18 mouse cellular contexts compared by ENCODE assay signal in genomic region chr6:120510425-120510824, GRCm38 (mm10). TPM values are rescaled to one million over a fixed set of nuclear protein-coding genes. Genes with fewer than 3 reads are reported as not detected.
DNase-seq lines count a peak whose midpoint lies in the region; ATAC-seq and TF ChIP-seq lines count a peak whose summit lies in the region.
"Had no signal": no experiment of that assay in that cellular context is flagged by ENCODE, and none has a peak within 500 bp of the region (broad histone marks: within the 10 kb centered on the region; RNA-seq: fewer than 3 reads in every experiment).

No protein-coding gene starts in this region.

- H3K4me3 ChIP-seq in liver, embryonic 14.5 days (ENCODE audit: insufficient read depth in 1 of 2, low read depth in 2 of 2, low read length in 2 of 2), result no peak overlapping the region
- no peak overlapping the region for H3K4me3 ChIP-seq in limb, embryonic 10.5 days
- H3K4me3 ChIP-seq: embryonic facial prominence, embryonic 15.5 days; forebrain, embryonic 12.5 days; heart, embryonic 10.5 days had no signal

- peak; percentile 43; the same call in 1 of the 2 replicates for ATAC-seq in liver, embryonic 14.5 days (ENCODE audit: insufficient read depth)

- 61% methylated on average over 8 of the region's 8 CpGs for WGBS in liver, embryonic 14.5 days (ENCODE audit: insufficient replicate concordance)
- 82% methylated on average over 8 of the region's 8 CpGs for WGBS in limb, embryonic 10.5 days

- TF ChIP-seq EP300 in liver, embryonic 14.5 days (IDR thresholded peaks at IDR 0.05; ENCODE audit: low read depth), result no peak

- H3K4me2 ChIP-seq in liver, embryonic 14.5 days (ENCODE audit: low read depth), result no peak overlapping the region
- H3K4me2 ChIP-seq: embryonic facial prominence, embryonic 15.5 days; forebrain, embryonic 12.5 days had no signal

- H3K4me1 ChIP-seq in liver, embryonic 14.5 days (replicated peaks; ENCODE audit: control insufficient read depth in 2 of 2, insufficient read depth in 2 of 2, low read length in 1 of 2), result peaks cover 0 to 12% of the 10 kb centered on the region in 2 experiments; a peak in 3 of 4 replicates
- no peaks in the 10 kb centered on the region for H3K4me1 ChIP-seq in limb, embryonic 10.5 days
- H3K4me1 ChIP-seq: embryonic facial prominence, embryonic 15.5 days; forebrain, embryonic 12.5 days had no signal

- no peaks in the 10 kb centered on the region for H3K27me3 ChIP-seq in liver, embryonic 14.5 days (ENCODE audit: control insufficient read depth, insufficient read depth, low read length)
- no peaks in the 10 kb centered on the region for H3K27me3 ChIP-seq in limb, embryonic 10.5 days (ENCODE audit: low read depth, poor library complexity, severe bottlenecking)
- H3K27me3 ChIP-seq: embryonic facial prominence, embryonic 15.5 days; forebrain, embryonic 12.5 days had no signal

- no peaks in the 10 kb centered on the region for H3K9me3 ChIP-seq in liver, embryonic 14.5 days (ENCODE audit: control insufficient read depth, low read length)
- H3K9me3 ChIP-seq in limb, embryonic 10.5 days (replicated peaks), result no peaks in the 10 kb centered on the region
- H3K9me3 ChIP-seq: embryonic facial prominence, embryonic 15.5 days; forebrain, embryonic 12.5 days; heart, embryonic 10.5 days had no signal

- TF ChIP-seq CTCF in liver, embryonic 14.5 days (IDR thresholded peaks at IDR 0.05; ENCODE audit: low read depth), result no peak

- DNase-seq in layer of hippocampus, adult 11-12 months (ENCODE audit: low spot score), result peak; percentile 56
- no peak for DNase-seq in layer of hippocampus, postnatal 14 days (ENCODE audit: low spot score in 2 of 2)
- DNase-seq in right cerebral cortex, adult 2 months (ENCODE audit: low spot score in 2 of 2), result peak; percentile 83 to 86
- DNase-seq in right cerebral cortex, postnatal 10 days (ENCODE audit: low spot score in 2 of 2), result no peak
- DNase-seq in liver, embryonic 14.5 days (ENCODE audit: low read depth in 3 of 3, low spot score in 3 of 3), result no peak
- DNase-seq in limb, embryonic 10.5 days (ENCODE audit: low spot score), result no peak
- DNase-seq in spleen, postnatal 14 days (ENCODE audit: low spot score in 2 of 2), result no peak
- no peak for DNase-seq in cerebellum, postnatal 4 days (ENCODE audit: low spot score in 2 of 2)
- DNase-seq: adrenal gland, postnatal 14 days; cerebellum, postnatal 14 days; gastrocnemius, postnatal 14 days; heart, postnatal 4 days; lung, adult 2 months had no signal

- H3K27ac ChIP-seq in liver, embryonic 14.5 days, result no peak overlapping the region
- H3K27ac ChIP-seq in limb, embryonic 10.5 days, result no peak overlapping the region
- H3K27ac ChIP-seq: embryonic facial prominence, embryonic 15.5 days; forebrain, embryonic 12.5 days; heart, embryonic 10.5 days; macrophage had no signal

- H3K9ac ChIP-seq in liver, embryonic 14.5 days (replicated peaks), result no peak overlapping the region
- H3K9ac ChIP-seq: embryonic facial prominence, embryonic 15.5 days; forebrain, embryonic 12.5 days had no signal

- no peaks in the 10 kb centered on the region; the same call in 1 of the 2 replicates for H3K36me3 ChIP-seq in liver, embryonic 14.5 days (replicated peaks; ENCODE audit: control insufficient read depth, insufficient read depth, low read depth)
- H3K36me3 ChIP-seq in limb, embryonic 10.5 days, result peaks cover 74% of the 10 kb centered on the region

RNA-seq across cellular contexts. Expression of gene Tmem121b, which starts 16.8 kb away (rescaled TPM):
- 10 to 100 TPM; 41.3 to 42.2 TPM for total RNA-seq in layer of hippocampus, postnatal 14 days (2021)
- polyA plus RNA-seq in liver, embryonic 14.5 days (2012; rRNA removed), result 0.01 and 0.04 TPM in 2 replicates
- polyA plus RNA-seq in liver, embryonic 14.5 days (2014; fragmentation: Nextera tagmentation; extraction: Ambion mirVana), result 0.04 TPM in 1 of 2 replicates, not detected in the other
- polyA plus RNA-seq in limb, embryonic 10.5 days (2016; fragmentation: Nextera tagmentation; extraction: Ambion mirVana), result 0.10 and 0.18 TPM in 2 replicates
- total RNA-seq: neutrophil, adult 5-6 weeks had no signal
- polyA plus RNA-seq: macrophage had no signal

RNA-seq across cellular contexts. Expression of gene Hdhd5, which starts 20.7 kb away (rescaled TPM):
- 10 to 100 TPM; 34.2 to 38.1 TPM for total RNA-seq in layer of hippocampus, postnatal 14 days (2021)
- polyA plus RNA-seq in liver, embryonic 14.5 days (2012; rRNA removed), result 8.4 and 8.8 TPM in 2 replicates
- polyA plus RNA-seq in liver, embryonic 14.5 days (2014; fragmentation: Nextera tagmentation; extraction: Ambion mirVana), result 5.6 and 6.1 TPM in 2 replicates
- polyA plus RNA-seq in limb, embryonic 10.5 days (2016; fragmentation: Nextera tagmentation; extraction: Ambion mirVana), result 24.4 and 26.3 TPM in 2 replicates

RNA-seq across cellular contexts. Expression of gene Il17ra, which starts 47.4 kb away (rescaled TPM):
- 1 to 10 TPM; 5.0 to 6.6 TPM for total RNA-seq in layer of hippocampus, postnatal 14 days (2021)
- polyA plus RNA-seq in liver, embryonic 14.5 days (2012; rRNA removed), result 6.0 and 6.2 TPM in 2 replicates
- 3.6 TPM in 2 replicates for polyA plus RNA-seq in liver, embryonic 14.5 days (2014; fragmentation: Nextera tagmentation; extraction: Ambion mirVana)
- polyA plus RNA-seq in limb, embryonic 10.5 days (2016; fragmentation: Nextera tagmentation; extraction: Ambion mirVana), result 2.8 and 3.0 TPM in 2 replicates

Comparison
In these comparisons a context has a peak if more than half of its experiments do, and no peak if none do; other contexts are left out.
1. DNase-seq: peak in layer of hippocampus, adult 11-12 months (single experiment) and right cerebral cortex, adult 2 months (2 of 2); none in layer of hippocampus, postnatal 14 days (0 of 2), right cerebral cortex, postnatal 10 days (0 of 2), liver, embryonic 14.5 days (0 of 3), limb, embryonic 10.5 days (single experiment), spleen, postnatal 14 days (0 of 2) and cerebellum, postnatal 4 days (0 of 2).